Mouse (Mus musculus): Measurements from ENCODE around the gene Aebp1. TPM values are rescaled to one million over a fixed set of nuclear protein-coding genes. Genes with fewer than 3 reads are reported as not detected.

The Aebp1 gene
- polyA plus RNA-seq, 1 experiment from 2014 or later = 66.9 TPM

GRCm38 (mm10) chr11:5840346-5840745 is 21.4 kb upstream of the Aebp1 start:
- Histone ChIP-seq H3K4me3 (replicated peaks) (no peak overlapping the region), H3K4me2 (replicated peaks) (no peak overlapping the region), H3K27me3 (no peaks in the 10 kb centered on the region), H3K9ac (no peak overlapping the region), H3K4me1 (peaks cover 31% of the 10 kb centered on the region), H3K36me3 (0 out of 2 replicates have a peak, but pooled peaks cover 2% of the 10 kb centered on the region), H3K27ac (replicated peaks) (no peak overlapping the region), H3K9me3 (replicated peaks) (no peaks in the 10 kb centered on the region)
- WGBS = 63% methylated on average over 7 of the region's 7 CpGs
- ATAC-seq (ENCODE audit: insufficient number of reproducible peaks, low FRiP score, low TSS enrichment, low read depth) = no peak

GRCm38 (mm10) chr11:5841751-5842150 is 20.0 kb upstream of the Aebp1 start:
- no peak for ATAC-seq (ENCODE audit: insufficient number of reproducible peaks, low FRiP score, low TSS enrichment, low read depth)
- Histone ChIP-seq H3K9ac (no peak overlapping the region), H3K27me3 (no peaks in the 10 kb centered on the region), H3K4me3 (replicated peaks) (no peak overlapping the region), H3K36me3 (no peaks in the 10 kb centered on the region), H3K9me3 (replicated peaks) (no peaks in the 10 kb centered on the region), H3K4me2 (replicated peaks) (no peak overlapping the region), H3K27ac (replicated peaks) (no peak overlapping the region), H3K4me1 (peaks cover 21% of the 10 kb centered on the region)
- 74% methylated on average over 2 of the region's 2 CpGs for WGBS

GRCm38 (mm10) chr11:5843131-5843530 is 18.6 kb upstream of the Aebp1 start:
- peaks cover 12% of the 10 kb centered on the region for H3K4me1 ChIP-seq
- no peaks in the 10 kb centered on the region for H3K36me3 ChIP-seq
- H3K4me3 ChIP-seq (replicated peaks) = no peak overlapping the region
- H3K4me2 ChIP-seq (replicated peaks) = no peak overlapping the region
- H3K27ac ChIP-seq (replicated peaks) = no peak overlapping the region
- H3K27me3 ChIP-seq = no peaks in the 10 kb centered on the region
- H3K9ac ChIP-seq = no peak overlapping the region
- no peaks in the 10 kb centered on the region for H3K9me3 ChIP-seq (replicated peaks)
- ATAC-seq (ENCODE audit: insufficient number of reproducible peaks, low FRiP score, low TSS enrichment, low read depth) = no peak
- 89% methylated on average over 3 of the region's 3 CpGs for WGBS

GRCm38 (mm10) chr11:5846639-5847345 is 15.0 kb upstream of the Aebp1 start:
- no peak for ATAC-seq (ENCODE audit: insufficient number of reproducible peaks, low FRiP score, low TSS enrichment, low read depth)
- Histone ChIP-seq H3K36me3 (no peaks in the 10 kb centered on the region), H3K4me1 (peaks cover 18% of the 10 kb centered on the region), H3K4me2 (replicated peaks) (no peak overlapping the region), H3K27me3 (no peaks in the 10 kb centered on the region), H3K9me3 (replicated peaks) (no peaks in the 10 kb centered on the region), H3K27ac (replicated peaks) (no peak overlapping the region; the same call in 1 of the 2 replicates), H3K4me3 (replicated peaks) (no peak overlapping the region), H3K9ac (no peak overlapping the region)
- WGBS = 63% methylated on average over 7 of the region's 7 CpGs

- Histone ChIP-seq H3K36me3 (no peaks in the 10 kb centered on the region), H3K27ac (replicated peaks) (peak overlapping the region; percentile 28; the same call in 1 of the 2 replicates), H3K4me1 (peaks cover 18% of the 10 kb centered on the region), H3K27me3 (no peaks in the 10 kb centered on the region), H3K9ac (no peak overlapping the region), H3K4me2 (replicated peaks) (no peak overlapping the region), H3K4me3 (replicated peaks) (no peak overlapping the region), H3K9me3 (replicated peaks) (no peaks in the 10 kb centered on the region)
- 22% methylated on average over 6 of the region's 6 CpGs for WGBS
- peak; percentile 44; the same call in 1 of the 2 replicates for ATAC-seq (ENCODE audit: insufficient number of reproducible peaks, low FRiP score, low TSS enrichment, low read depth)
Observed at GRCm38 (mm10) chr11:5848741-5849140, 13.0 kb upstream of the Aebp1 start.

- H3K4me2 ChIP-seq (replicated peaks) = no peak overlapping the region
- H3K9me3 ChIP-seq (replicated peaks) = no peaks in the 10 kb centered on the region
- H3K27me3 ChIP-seq = no peaks in the 10 kb centered on the region
- no peaks in the 10 kb centered on the region for H3K36me3 ChIP-seq
- peaks cover 18% of the 10 kb centered on the region for H3K4me1 ChIP-seq
- H3K9ac ChIP-seq = no peak overlapping the region
- 0 out of 2 replicates have a peak overlapping the region, but pooled peaks have one; percentile 28 for H3K27ac ChIP-seq (replicated peaks)
- 51% methylated on average over 2 of the region's 2 CpGs for WGBS
- 0 out of 2 replicates have a peak, but pooled peaks have one; percentile 20 for ATAC-seq (ENCODE audit: insufficient number of reproducible peaks, low FRiP score, low TSS enrichment, low read depth)
- H3K4me3 ChIP-seq (replicated peaks) = no peak overlapping the region
Observed at GRCm38 (mm10) chr11:5849316-5849715, 12.4 kb upstream of the Aebp1 start.

- Histone ChIP-seq H3K36me3 (no peaks in the 10 kb centered on the region), H3K9me3 (replicated peaks) (no peaks in the 10 kb centered on the region), H3K4me2 (replicated peaks) (no peak overlapping the region), H3K4me1 (peaks cover 19% of the 10 kb centered on the region), H3K4me3 (replicated peaks) (no peak overlapping the region), H3K27ac (replicated peaks) (no peak overlapping the region), H3K9ac (no peak overlapping the region), H3K27me3 (no peaks in the 10 kb centered on the region)
- ATAC-seq (ENCODE audit: insufficient number of reproducible peaks, low FRiP score, low TSS enrichment, low read depth) = no peak
- 35% methylated on average over 5 of the region's 5 CpGs for WGBS
Observed at GRCm38 (mm10) chr11:5850452-5850851, 11.3 kb upstream of the Aebp1 start.

GRCm38 (mm10) chr11:5851021-5851736 is 10.6 kb upstream of the Aebp1 start:
- no peak for ATAC-seq (ENCODE audit: insufficient number of reproducible peaks, low FRiP score, low TSS enrichment, low read depth)
- WGBS = 54% methylated on average over 4 of the region's 4 CpGs
- no peak overlapping the region; the same call in 1 of the 2 replicates for H3K27ac ChIP-seq (replicated peaks)

GRCm38 (mm10) chr11:5852314-5852713 is 9.4 kb upstream of the Aebp1 start:
- Histone ChIP-seq H3K9me3 (replicated peaks) (no peaks in the 10 kb centered on the region), H3K4me1 (peaks cover 34% of the 10 kb centered on the region), H3K27me3 (no peaks in the 10 kb centered on the region), H3K4me3 (replicated peaks) (no peak overlapping the region), H3K4me2 (replicated peaks) (no peak overlapping the region), H3K9ac (no peak overlapping the region), H3K36me3 (no peaks in the 10 kb centered on the region), H3K27ac (replicated peaks) (0 out of 2 replicates have a peak overlapping the region, but pooled peaks have one; percentile 2)
- 29% methylated on average over 1 of the region's 1 CpGs for WGBS
- ATAC-seq (ENCODE audit: insufficient number of reproducible peaks, low FRiP score, low TSS enrichment, low read depth) = no peak

More at GRCm38 (mm10) chr11:5851021-5851736, 10.6 kb upstream of the Aebp1 start:
- no peak overlapping the region for H3K4me3 ChIP-seq (replicated peaks)
- no peaks in the 10 kb centered on the region for H3K9me3 ChIP-seq (replicated peaks)
- no peak overlapping the region for H3K4me2 ChIP-seq (replicated peaks)
- no peaks in the 10 kb centered on the region for H3K36me3 ChIP-seq
- peaks cover 26% of the 10 kb centered on the region for H3K4me1 ChIP-seq
- no peaks in the 10 kb centered on the region for H3K27me3 ChIP-seq
- H3K9ac ChIP-seq = no peak overlapping the region

GRCm38 (mm10) chr11:5855481-5855880 is 6.3 kb upstream of the Aebp1 start:
- peaks cover 22% of the 10 kb centered on the region for H3K4me1 ChIP-seq
- peak overlapping the region; percentile 75 for H3K27ac ChIP-seq (replicated peaks)
- no peak overlapping the region for H3K4me3 ChIP-seq (replicated peaks)
- H3K4me2 ChIP-seq (replicated peaks) = no peak overlapping the region
- no peak for ATAC-seq (ENCODE audit: insufficient number of reproducible peaks, low FRiP score, low TSS enrichment, low read depth)
- no peaks in the 10 kb centered on the region for H3K36me3 ChIP-seq
- H3K9me3 ChIP-seq (replicated peaks) = no peaks in the 10 kb centered on the region
- no peak overlapping the region for H3K9ac ChIP-seq
- no peaks in the 10 kb centered on the region for H3K27me3 ChIP-seq

- no peak overlapping the region for H3K4me2 ChIP-seq (replicated peaks)
- peaks cover 26% of the 10 kb centered on the region for H3K4me1 ChIP-seq
- peak overlapping the region; percentile 75 for H3K27ac ChIP-seq (replicated peaks)
- H3K9ac ChIP-seq = no peak overlapping the region
- no peaks in the 10 kb centered on the region for H3K9me3 ChIP-seq (replicated peaks)
- no peak overlapping the region for H3K4me3 ChIP-seq (replicated peaks)
- 29% methylated on average over 7 of the region's 7 CpGs for WGBS
- ATAC-seq (ENCODE audit: insufficient number of reproducible peaks, low FRiP score, low TSS enrichment, low read depth) = peak; percentile 85
- H3K36me3 ChIP-seq = no peaks in the 10 kb centered on the region
- no peaks in the 10 kb centered on the region for H3K27me3 ChIP-seq
Observed at GRCm38 (mm10) chr11:5855902-5856301, 5.8 kb upstream of the Aebp1 start.
